Mouse (Mus musculus) hindbrain, embryonic 12.5 days (tissue): Measurements from ENCODE around the gene Mlip. TPM values are rescaled to one million over a fixed set of nuclear protein-coding genes. Genes with fewer than 3 reads are reported as not detected.
"Not testable (repeated sequence)": the region's sequence is repeated elsewhere in the genome, so short reads cannot be mapped to it uniquely, and the experiment has no call there.

Source experiments
- ATAC-seq: fragments of 200-750 bp; cut with Nextera tagmentation; 2 replicates; pipeline ENCODE4 v1.8.0; 2017; ENCODE audit warnings: moderate TSS enrichment; ENCODE audit not compliant: low FRiP score
- H3K27ac ChIP-seq: fragments of 300-500 bp; sonication (generic); 2 replicates; pipeline ENCODE4 v1.5.1; 2016; ENCODE audit warnings: mild to moderate bottlenecking
- H3K27me3 ChIP-seq: fragments of 300-500 bp; sonication (generic); 2 replicates; pipeline ENCODE4 v1.6.1; 2016; ENCODE audit warnings: mild to moderate bottlenecking
- H3K36me3 ChIP-seq: fragments of 300-500 bp; sonication (generic); 2 replicates; pipeline ENCODE4 v1.6.1; 2016; ENCODE audit warnings: mild to moderate bottlenecking
- H3K4me1 ChIP-seq: fragments of 300-500 bp; sonication (generic); 2 replicates; pipeline ENCODE4 v1.6.1; 2016
- H3K4me2 ChIP-seq: fragments of 300-500 bp; sonication (generic); replicated peaks from 2 replicates; pipeline ENCODE4 v1.6.1; 2016; ENCODE audit warnings: mild to moderate bottlenecking
- H3K4me3 ChIP-seq: fragments of 300-500 bp; sonication (generic); 2 replicates; pipeline ENCODE4 v1.5.1; 2016; ENCODE audit warnings: mild to moderate bottlenecking
- H3K9ac ChIP-seq: fragments of 300-500 bp; sonication (generic); 2 replicates; pipeline ENCODE4 v1.6.1; 2016; ENCODE audit warnings: mild to moderate bottlenecking, moderate library complexity
- H3K9me3 ChIP-seq: fragments of 300-500 bp; sonication (generic); replicated peaks from 2 replicates; pipeline ENCODE4 v1.6.1; 2016; ENCODE audit warnings: mild to moderate bottlenecking
- WGBS: fragments of 180-500 bp; shearing (Covaris S2); methylation state at CpG from one replicate; pipeline ENCODE4 v1.1.7; 2016; 5-methylcytosine and 5-hydroxymethylcytosine counted together
- polyA plus RNA-seq: library from polyadenylated mRNA; unstranded; fragments of >200 nt; fragmentation: Nextera tagmentation; extraction: Ambion mirVana; gene quantifications from 2 replicates; pipeline ENCODE4 v1.2.1, GENCODE M21; 2016

Mlip gene
- polyA plus RNA-seq, 1 experiment from 2014 or later, result 1.3 TPM

GRCm38 (mm10) chr9:77161764-77162163, 191.0 kb downstream of the Mlip start:
- no peak overlapping the region for H3K4me3 ChIP-seq
- H3K4me1 ChIP-seq, result no peaks in the 10 kb centered on the region
- H3K27me3 ChIP-seq, result no peaks in the 10 kb centered on the region
- no peak for ATAC-seq
- no peaks in the 10 kb centered on the region for H3K9me3 ChIP-seq
- no peak overlapping the region for H3K27ac ChIP-seq
- H3K9ac ChIP-seq, result no peak overlapping the region
- H3K4me2 ChIP-seq, result no peak overlapping the region
- WGBS, result 72% methylated on average over 5 of the region's 5 CpGs
- no peaks in the 10 kb centered on the region for H3K36me3 ChIP-seq

DNA sequence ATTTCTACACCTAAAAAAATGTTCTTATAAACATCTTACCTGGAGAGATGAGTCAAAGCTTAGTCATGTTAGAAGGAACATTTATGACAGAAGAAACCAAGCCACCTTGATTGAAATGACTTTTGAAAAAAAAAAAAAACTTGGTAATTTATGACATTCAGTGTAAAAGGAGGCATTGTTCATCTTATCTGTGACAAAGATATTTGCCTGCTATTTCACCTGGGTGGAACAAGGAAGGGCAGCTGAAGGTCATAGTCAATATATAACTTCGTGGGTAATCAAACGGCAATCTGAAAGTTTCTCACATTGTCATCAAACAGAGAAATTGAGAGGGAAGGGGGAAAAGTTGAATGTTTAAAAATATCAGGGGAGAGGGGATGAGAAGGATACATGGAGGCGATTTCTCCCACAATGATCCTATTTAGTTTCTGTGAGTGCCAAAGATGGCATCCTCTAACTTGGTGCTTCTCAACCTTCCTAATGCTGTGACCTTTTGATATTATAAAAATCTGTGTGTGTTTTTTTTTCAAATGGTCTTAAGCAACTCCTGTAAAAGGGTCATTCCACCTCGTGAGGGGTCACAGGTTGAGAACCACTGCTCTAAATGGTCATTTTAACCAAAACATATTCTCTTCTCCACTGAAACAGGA, 192.4 kb downstream of the Mlip start:
- WGBS, result 87% methylated on average over 4 of the region's 4 CpGs
- no peak overlapping the region for H3K4me2 ChIP-seq
- H3K9me3 ChIP-seq, result no peaks in the 10 kb centered on the region

DNA sequence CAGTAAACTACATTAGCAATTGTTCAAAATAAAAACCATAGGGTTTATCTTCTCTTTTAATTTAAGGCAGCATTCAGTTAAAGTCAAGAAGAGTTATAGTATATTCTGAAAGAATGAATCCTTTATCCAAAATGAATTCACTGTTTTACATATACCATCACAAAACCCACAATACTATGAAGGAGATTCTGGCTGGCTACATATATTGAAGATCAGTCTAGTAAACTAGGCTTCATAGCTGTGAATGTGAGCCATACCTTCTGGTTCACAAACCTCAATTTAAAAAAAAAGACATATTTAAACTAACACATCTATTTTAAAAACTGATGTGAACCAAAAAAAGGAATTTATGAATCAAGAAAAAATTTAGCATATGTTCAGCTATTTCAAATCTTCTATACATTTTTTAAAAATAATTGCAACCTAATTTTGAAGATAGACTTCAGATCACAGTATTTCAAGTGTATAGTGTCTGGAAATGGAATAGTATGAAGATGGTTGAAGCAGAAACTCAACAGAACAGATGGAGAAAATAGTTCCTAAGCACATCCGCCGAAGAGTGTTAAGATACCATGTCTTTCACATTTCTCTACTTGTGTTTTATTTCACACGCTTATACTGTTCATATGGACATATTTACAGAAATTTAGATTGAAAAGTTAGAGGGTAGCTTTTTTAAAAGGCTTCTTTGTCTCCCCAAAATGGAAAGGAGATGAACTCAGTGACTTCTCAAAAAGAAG, 204.1 kb downstream of the Mlip start:
- Histone ChIP-seq H3K4me2 (no peak overlapping the region), H3K27me3 (no peaks in the 10 kb centered on the region), H3K9ac (no peak overlapping the region), H3K27ac (no peak overlapping the region), H3K4me1 (no peaks in the 10 kb centered on the region), H3K4me3 (no peak overlapping the region), H3K9me3 (no peaks in the 10 kb centered on the region), H3K36me3 (no peaks in the 10 kb centered on the region)
- WGBS, result 93% methylated on average over 3 of the region's 3 CpGs
- no peak for ATAC-seq

More for the DNA sequence above, 192.4 kb downstream of the Mlip start:
- no peak overlapping the region for H3K27ac ChIP-seq
- no peak for ATAC-seq
- H3K27me3 ChIP-seq, result no peaks in the 10 kb centered on the region
- no peak overlapping the region for H3K9ac ChIP-seq
- no peaks in the 10 kb centered on the region for H3K36me3 ChIP-seq
- H3K4me3 ChIP-seq, result no peak overlapping the region
- no peaks in the 10 kb centered on the region for H3K4me1 ChIP-seq

DNA sequence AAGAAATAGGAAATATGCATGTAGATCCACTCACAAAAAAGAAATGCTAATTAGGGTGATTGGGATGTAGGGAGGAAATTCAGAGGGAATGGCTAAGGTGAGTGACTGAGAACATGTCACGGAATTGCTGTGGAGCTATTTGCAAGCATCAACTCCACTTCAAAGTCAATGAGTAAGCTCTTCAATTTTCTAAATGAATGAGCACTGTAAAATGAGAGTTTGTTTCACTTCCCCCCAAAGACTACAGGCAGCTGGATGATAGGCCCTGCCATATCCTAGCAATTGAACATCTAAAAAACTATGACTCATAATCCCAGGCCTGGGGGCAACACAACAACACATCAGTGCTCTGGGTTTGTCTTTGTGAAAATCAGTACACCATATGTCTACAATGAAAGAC, 233.0 kb downstream of the Mlip start:
- H3K4me1 ChIP-seq, result no peaks in the 10 kb centered on the region
- no peak overlapping the region for H3K4me3 ChIP-seq
- no peak overlapping the region for H3K27ac ChIP-seq
- H3K36me3 ChIP-seq, result no peaks in the 10 kb centered on the region
- WGBS, result 91% methylated on average over 1 of the region's 1 CpGs
- no peaks in the 10 kb centered on the region for H3K27me3 ChIP-seq
- H3K9ac ChIP-seq, result no peak overlapping the region
- no peaks in the 10 kb centered on the region for H3K9me3 ChIP-seq
- no peak for ATAC-seq
- no peak overlapping the region for H3K4me2 ChIP-seq

DNA sequence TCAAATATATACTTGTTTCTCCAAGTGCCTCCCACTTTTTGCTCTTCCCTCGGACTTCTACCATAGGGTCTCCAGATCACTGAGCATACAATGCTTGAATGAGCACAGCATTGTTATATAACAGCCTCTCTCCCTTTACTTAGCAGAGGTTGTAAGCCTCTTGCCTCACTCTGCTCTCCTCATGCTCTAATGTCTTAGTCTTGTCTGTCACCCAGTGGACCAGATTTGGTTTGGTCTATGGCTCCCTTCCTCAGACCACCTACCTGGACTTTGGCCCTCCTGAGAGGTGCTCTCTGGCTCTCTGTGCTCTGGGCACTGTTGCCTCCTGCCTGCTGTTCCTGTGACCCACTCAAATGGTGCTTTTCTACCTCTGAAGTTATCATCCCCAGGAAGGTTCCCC, 255.9 kb downstream of the Mlip start:
- no peaks in the 10 kb centered on the region for H3K9me3 ChIP-seq
- no peak overlapping the region for H3K4me2 ChIP-seq
- no peak overlapping the region for H3K9ac ChIP-seq
- H3K36me3 ChIP-seq, result no peaks in the 10 kb centered on the region
- H3K4me3 ChIP-seq, result no peak overlapping the region
- ATAC-seq, result no peak
- WGBS, result 66% methylated on average over 1 of the region's 1 CpGs
- H3K27ac ChIP-seq, result no peak overlapping the region
- no peaks in the 10 kb centered on the region for H3K4me1 ChIP-seq
- H3K27me3 ChIP-seq, result no peaks in the 10 kb centered on the region

DNA sequence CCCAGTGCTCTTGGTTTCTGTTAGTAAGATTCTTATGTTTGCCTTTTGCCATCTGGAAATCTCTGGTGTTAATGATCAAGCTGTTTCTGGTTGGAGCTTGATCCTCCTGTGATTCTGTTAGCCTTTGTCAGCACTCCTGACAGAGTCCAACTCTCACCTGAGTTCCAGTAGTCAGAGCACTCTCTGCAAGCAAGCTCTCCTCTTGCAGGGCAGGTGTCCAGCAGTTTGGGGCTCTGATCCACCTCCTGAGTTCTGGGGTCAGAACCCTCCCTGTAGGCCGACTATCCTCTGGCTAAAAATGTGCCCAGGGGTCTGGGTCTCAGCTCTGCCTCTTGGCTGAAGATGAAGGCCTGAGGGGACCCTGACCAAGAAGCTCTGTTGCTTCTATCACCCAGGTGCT, 269.5 kb downstream of the Mlip start:
- ATAC-seq, H3K27me3 ChIP-seq, H3K9ac ChIP-seq, H3K27ac ChIP-seq, H3K9me3 ChIP-seq, H3K36me3 ChIP-seq, H3K4me1 ChIP-seq, H3K4me3 ChIP-seq, H3K4me2 ChIP-seq: not testable (repeated sequence)
- 88% methylated on average over 1 of the region's 1 CpGs for WGBS

GRCm38 (mm10) chr9:77071676-77072075, 281.1 kb downstream of the Mlip start:
- Histone ChIP-seq H3K27me3 (no peaks in the 10 kb centered on the region), H3K4me2 (no peak overlapping the region), H3K27ac (no peak overlapping the region), H3K4me1 (no peaks in the 10 kb centered on the region), H3K9ac (no peak overlapping the region), H3K4me3 (no peak overlapping the region), H3K9me3 (no peaks in the 10 kb centered on the region), H3K36me3 (no peaks in the 10 kb centered on the region)
- WGBS, result 83% methylated on average over 2 of the region's 2 CpGs
- no peak for ATAC-seq

DNA sequence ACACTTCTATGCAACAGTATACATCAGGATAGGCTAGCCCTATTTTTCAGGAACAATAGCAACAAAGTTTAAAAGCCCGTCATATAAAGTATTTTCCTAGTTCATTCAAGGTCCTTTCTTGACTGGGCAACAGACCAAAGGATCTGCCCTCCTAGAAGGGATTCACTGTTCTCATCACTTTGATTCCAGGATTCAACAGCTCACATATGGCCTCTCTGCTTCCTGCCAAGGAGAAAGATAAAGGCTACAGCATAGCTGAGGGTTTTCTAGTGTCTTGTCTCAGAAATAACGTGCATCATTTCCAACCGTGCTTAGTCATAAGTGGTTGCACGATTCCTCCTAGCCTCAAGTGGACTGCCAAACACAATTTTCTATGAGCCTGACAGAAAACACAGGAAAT, 296.2 kb downstream of the Mlip start:
- H3K27me3 ChIP-seq, result no peaks in the 10 kb centered on the region
- no peak overlapping the region for H3K27ac ChIP-seq
- no peak overlapping the region for H3K4me3 ChIP-seq
- no peak overlapping the region for H3K9ac ChIP-seq
- H3K4me1 ChIP-seq, result no peaks in the 10 kb centered on the region; the same call in 1 of the 2 replicates
- no peaks in the 10 kb centered on the region for H3K9me3 ChIP-seq
- ATAC-seq, result no peak
- no peaks in the 10 kb centered on the region for H3K36me3 ChIP-seq
- WGBS, result 78% methylated on average over 4 of the region's 4 CpGs
- no peak overlapping the region for H3K4me2 ChIP-seq

GRCm38 (mm10) chr9:77054426-77055193, 298.2 kb downstream of the Mlip start:
- Histone ChIP-seq H3K4me3 (no peak overlapping the region), H3K27me3 (no peaks in the 10 kb centered on the region), H3K4me1 (no peaks in the 10 kb centered on the region; the same call in 1 of the 2 replicates), H3K9ac (no peak overlapping the region), H3K9me3 (no peaks in the 10 kb centered on the region), H3K36me3 (no peaks in the 10 kb centered on the region), H3K27ac (no peak overlapping the region), H3K4me2 (no peak overlapping the region)
- ATAC-seq, result peak; percentile 84
- 70% methylated on average over 9 of the region's 9 CpGs for WGBS

Other genes starting within 250 kb of the Mlip start
- gene Lrrc1, start 191.9 kb upstream of the Mlip start, polyA plus RNA-seq, result 8.7 and 11.2 TPM in 2 replicates